Mouse (Mus musculus) Patski (cell line): ENCODE data around the gene Rab8b. TPM values are rescaled to one million over a fixed set of nuclear protein-coding genes. Genes with fewer than 3 reads are reported as not detected.
"Not testable (repeated sequence)": the region's sequence is repeated elsewhere in the genome, so short reads cannot be mapped to it uniquely, and the experiment has no call there.

ENCODE experiments used
- ATAC-seq: fragments of 100-300 bp; one replicate; pipeline ENCODE4 v1.8.0; 2021
- CTCF ChIA-PET: fragments of 350-600 bp; sonication (Branson Sonifier 250); formaldehyde crosslinking; loops from one replicate; lab custom pipeline; 2022; ENCODE audit warnings: inconsistent platforms; lab: Charles Lee
- POLR2A ChIA-PET: fragments of 350-600 bp; sonication (Branson Sonifier 250); formaldehyde crosslinking; loops from one replicate; lab custom pipeline; 2022; ENCODE audit warnings: antibody characterized with exemption, inconsistent platforms; lab: Charles Lee
- DNase-seq: peaks from one replicate; pipeline ENCODE4 v3.0.0-alpha.2; 2011; ENCODE audit warnings: low read depth, low spot score
- H3K27me3 ChIP-seq: fragments of 371-371 bp; one replicate; pipeline ENCODE4 v1.5.1; 2021
- CTCF ChIP-seq: fragments of 100-300 bp; IDR thresholded peaks from one replicate; pipeline ENCODE4 v1.5.1; 2021
- in situ Hi-C: fragments of 300-500 bp; cut with MboI; formaldehyde crosslinking; loops from 3 replicates; pipeline ENCODE4 v1.11.1; 2018; ENCODE audit warnings: low pct_unique_long_range_greater_than_20kb, mixed read lengths
- polyA plus RNA-seq: library from polyadenylated mRNA; unstranded; gene quantifications from one replicate; pipeline ENCODE4 v1.2.3, GENCODE M21; 2021

Gene Rab8b
- polyA plus RNA-seq, 1 experiment from 2014 or later = 21.8 TPM

- ChIA-PET CTCF (interaction anchor here (1.2 to 1.6 kb wide), 3 partner anchors 9 to 79 kb away, joined by 3 to 6 read pairs (median 3); no protein-coding TSS in a partner anchor), POLR2A (no interaction called here)
- in situ Hi-C loops = no loop called here
- ATAC-seq (no peak), DNase-seq (no peak)
- no peak for TF ChIP-seq CTCF
- no peaks in the 10 kb centered on the region for H3K27me3 ChIP-seq
Measured at GRCm38 (mm10) chr9:66859523-66859922, 60.0 kb downstream of the Rab8b start.

- no peak for TF ChIP-seq CTCF
- ATAC-seq = no peak
- in situ Hi-C loops = no loop called here
- no peak for DNase-seq
- POLR2A ChIA-PET = interaction anchor here (0.7 kb wide), 1 partner anchor 14 kb away, joined by 4 read pairs; no protein-coding TSS in a partner anchor
- CTCF ChIA-PET = interaction anchor here (1.3 to 1.9 kb wide), 3 partner anchors 8 to 25 kb away, joined by 3 to 7 read pairs (median 3); no protein-coding TSS in a partner anchor
- no peaks in the 10 kb centered on the region for H3K27me3 ChIP-seq
Measured at GRCm38 (mm10) chr9:66855865-66856264, 63.6 kb downstream of the Rab8b start.

DNA sequence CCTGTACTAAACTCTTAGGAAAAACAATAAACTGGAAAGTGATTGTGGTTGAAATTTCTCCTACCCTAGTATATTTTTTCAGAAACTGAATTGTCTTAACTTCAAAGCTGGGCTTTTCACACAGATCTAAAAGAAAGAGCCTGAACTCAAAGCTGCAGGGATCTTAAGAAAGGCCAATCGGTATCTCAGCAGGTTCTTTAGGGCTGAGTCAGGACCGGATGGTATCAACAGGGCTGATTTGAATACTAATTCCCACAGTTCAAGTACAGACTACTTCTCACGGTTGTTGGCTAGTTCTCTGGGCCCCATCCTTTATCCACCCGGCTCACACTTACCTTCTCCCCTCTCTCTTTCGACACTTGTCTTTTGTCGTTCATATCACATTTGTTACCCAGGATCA is 66.9 kb downstream of the Rab8b start:
- DNase-seq = no peak

GRCm38 (mm10) chr9:66850966-66851365 is 68.5 kb downstream of the Rab8b start:
- ATAC-seq = no peak
- ChIA-PET CTCF (interaction anchor here (1.3 kb wide), 1 partner anchor 43 kb away, joined by 3 read pairs; no protein-coding TSS in a partner anchor), POLR2A (no interaction called here)
- in situ Hi-C loops = no loop called here
- no peaks in the 10 kb centered on the region for H3K27me3 ChIP-seq
- no peak for DNase-seq
- TF ChIP-seq CTCF = no peak

More for the DNA sequence above, 66.9 kb downstream of the Rab8b start:
- ATAC-seq = no peak
- TF ChIP-seq CTCF = no peak
- H3K27me3 ChIP-seq = no peaks in the 10 kb centered on the region
- in situ Hi-C loops = no loop called here
- ChIA-PET CTCF (no interaction called here), POLR2A (no interaction called here)

- POLR2A ChIA-PET = interaction anchor here (0.5 kb wide), 1 partner anchor 124 kb away, joined by 3 read pairs; no protein-coding TSS in a partner anchor
- CTCF ChIA-PET = interaction anchor here (1.2 to 1.6 kb wide), 3 partner anchors 9 to 19 kb away, joined by 3 read pairs; no protein-coding TSS in a partner anchor
- no peaks in the 10 kb centered on the region for H3K27me3 ChIP-seq
- no peak for TF ChIP-seq CTCF
- no peak for DNase-seq
- in situ Hi-C loops = no loop called here
- ATAC-seq = no peak
Measured at GRCm38 (mm10) chr9:66846822-66847221, 72.7 kb downstream of the Rab8b start.

DNA sequence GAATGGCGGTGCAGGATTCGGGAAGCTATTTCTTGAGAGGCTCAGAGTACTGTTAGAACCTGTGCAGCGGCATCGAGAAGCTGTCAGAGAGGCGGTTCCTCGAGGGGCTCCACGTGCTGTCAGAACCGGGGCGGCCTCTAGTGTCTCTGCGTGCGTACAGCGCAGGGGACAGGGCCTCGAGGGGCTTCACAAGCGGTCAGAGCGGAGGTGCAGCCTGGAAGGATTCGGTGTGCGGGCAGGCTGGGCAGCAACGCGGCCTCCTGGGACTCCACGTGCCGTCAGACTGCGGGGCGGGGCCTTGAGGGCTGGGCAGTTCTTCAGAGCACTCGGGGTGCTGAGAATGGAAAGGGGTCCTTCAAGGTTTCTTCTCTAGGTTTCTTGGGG is 84.4 kb downstream of the Rab8b start:
- ChIA-PET POLR2A (no interaction called here), CTCF (no interaction called here)
- DNase-seq = no peak
- ATAC-seq = peak; percentile 27
- in situ Hi-C loops = no loop called here
- H3K27me3 ChIP-seq = no peaks in the 10 kb centered on the region
- no peak for TF ChIP-seq CTCF

GRCm38 (mm10) chr9:66834318-66835096 is 85.0 kb downstream of the Rab8b start, which contains the start of gene Aph1c:
Gene Aph1c, minus strand, starts transcription at chr9:66834726.
- ChIA-PET POLR2A (no interaction called here), CTCF (no interaction called here)
- ATAC-seq (peak; percentile 96), DNase-seq (peak; percentile 76)
- in situ Hi-C loops = loop anchor here (5.0 kb wide), 1 partner anchor 37 kb away; the partner anchor contains the start of genes Aph1b and Gm10647
- TF ChIP-seq CTCF = no peak
- H3K27me3 ChIP-seq = no peaks in the 10 kb centered on the region

DNA sequence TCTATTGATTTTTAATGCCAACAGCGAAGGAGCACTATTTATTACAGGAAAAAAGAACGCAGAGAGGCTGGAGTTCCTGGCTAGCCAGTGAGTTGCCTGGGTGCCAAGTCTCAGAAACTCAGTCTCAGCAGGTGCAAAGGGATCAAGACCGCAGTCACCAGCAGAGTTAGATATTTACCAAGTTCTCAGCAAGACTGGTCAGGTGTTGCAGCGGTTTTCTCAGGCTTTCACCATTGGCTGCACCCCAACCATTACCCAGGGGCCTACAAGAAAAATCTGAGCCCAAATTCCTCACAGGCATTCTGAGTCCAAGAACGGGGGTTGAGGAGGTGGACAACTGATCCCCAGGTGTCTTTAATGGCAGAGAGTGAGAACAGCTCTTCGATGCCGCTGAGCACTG is 85.6 kb downstream of the Rab8b start:
- DNase-seq = peak; percentile 25
- in situ Hi-C loops = loop anchor here (5.0 kb wide), 1 partner anchor 37 kb away; the partner anchor contains the start of genes Aph1b and Gm10647
- no peak for TF ChIP-seq CTCF
- H3K27me3 ChIP-seq = no peaks in the 10 kb centered on the region
- ChIA-PET POLR2A (no interaction called here), CTCF (no interaction called here)
- no peak for ATAC-seq

DNA sequence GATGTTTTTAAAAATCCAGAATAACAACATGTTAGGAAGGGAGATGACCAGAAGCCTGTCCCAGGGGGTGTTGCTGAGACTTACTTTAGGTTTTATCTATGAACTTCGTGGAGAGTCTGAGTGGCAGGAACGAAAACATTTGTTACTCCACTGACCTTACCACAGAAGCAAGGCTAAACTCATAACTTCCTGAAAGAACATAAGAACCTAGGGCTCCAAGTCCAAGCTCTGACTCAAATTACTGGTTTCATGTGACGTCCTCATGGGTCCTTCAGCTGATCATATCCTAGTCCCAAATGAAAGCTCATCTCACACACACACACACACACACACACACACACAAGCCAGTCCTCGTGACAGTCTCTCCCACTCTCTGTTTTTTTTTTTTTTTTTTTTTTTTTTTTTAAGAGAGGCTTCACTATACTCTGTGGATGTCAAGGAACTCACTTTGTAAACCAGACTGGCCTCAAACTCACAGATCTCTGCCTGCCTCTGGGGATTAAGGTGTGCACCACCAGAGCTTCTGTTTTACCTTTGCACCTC is 87.0 kb downstream of the Rab8b start:
- CTCF ChIA-PET = no interaction called here
- ATAC-seq = no peak
- no peak for DNase-seq
- TF ChIP-seq CTCF = no peak
- in situ Hi-C loops = loop anchor here (5.0 kb wide), 1 partner anchor 35 kb away; the partner anchor contains the start of genes Aph1b and Gm10647
- POLR2A ChIA-PET = no interaction called here
- no peaks in the 10 kb centered on the region for H3K27me3 ChIP-seq

DNA sequence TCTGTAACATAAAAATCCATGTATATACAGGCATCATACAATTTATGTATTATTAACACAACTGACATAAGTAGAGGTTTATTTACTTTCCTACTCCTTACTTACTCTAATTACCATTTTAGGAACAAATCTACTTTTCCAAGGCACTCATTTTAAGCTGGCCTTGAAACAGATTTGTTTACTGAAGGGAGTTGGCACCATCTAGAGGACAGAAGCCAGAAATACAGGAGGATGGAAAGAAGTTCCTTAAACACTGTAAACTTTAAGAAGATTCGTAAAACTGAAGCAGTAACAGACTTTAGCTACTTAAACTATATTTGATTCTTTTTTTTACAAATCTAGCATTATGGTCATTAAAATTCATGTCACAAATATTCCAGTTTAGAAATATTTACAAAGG is 93.5 kb downstream of the Rab8b start:
- in situ Hi-C loops = no loop called here
- CTCF ChIA-PET = interaction anchor here (0.7 to 1.1 kb wide), 3 partner anchors 12 to 179 kb away, joined by 3 to 4 read pairs (median 3); no protein-coding TSS in a partner anchor
- no peak for DNase-seq

GRCm38 (mm10) chr9:66822255-66822654 is 97.2 kb downstream of the Rab8b start:
- H3K27me3 ChIP-seq, in situ Hi-C loops, CTCF ChIA-PET, ATAC-seq, DNase-seq: not testable (repeated sequence)
- POLR2A ChIA-PET = interaction anchor here (0.6 to 1.4 kb wide), 2 partner anchors 157 to 176 kb away, joined by 3 read pairs; no protein-coding TSS in a partner anchor

More for the DNA sequence above, 93.5 kb downstream of the Rab8b start:
- TF ChIP-seq CTCF = peak; percentile 55
- H3K27me3 ChIP-seq = no peaks in the 10 kb centered on the region
- POLR2A ChIA-PET = interaction anchor here (0.6 kb wide), 1 partner anchor 311 kb away, joined by 4 read pairs; no protein-coding TSS in a partner anchor
- no peak for ATAC-seq
